Mouse (Mus musculus): Measurements from ENCODE around the gene Slc6a18. TPM values are rescaled to one million over a fixed set of nuclear protein-coding genes. Genes with fewer than 3 reads are reported as not detected.

Gene Slc6a18
- not detected in 2 replicates for polyA plus RNA-seq (2012)

DNA sequence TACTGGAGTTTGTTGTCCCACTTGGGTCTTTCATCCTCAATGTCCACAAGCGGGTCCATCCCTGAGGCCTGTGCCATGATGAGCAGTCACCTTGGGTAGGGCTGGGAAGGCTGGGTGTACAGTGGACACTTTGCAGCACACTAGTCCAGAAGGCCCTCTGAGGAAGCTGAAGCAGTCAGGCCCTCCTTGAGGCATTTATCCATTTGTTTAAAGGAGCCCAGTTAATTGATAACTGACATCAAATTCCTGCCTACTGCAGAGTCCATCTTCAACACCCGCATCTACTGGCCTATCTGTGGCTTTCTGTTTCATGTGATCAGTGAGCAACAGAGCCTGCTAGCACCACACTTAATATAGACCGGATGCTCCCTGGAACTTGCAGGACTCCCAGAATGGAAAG is at the start of gene Slc6a18:
Slc6a18 (minus strand) TSS at position 171 of the 400 bp plus-strand sequence.

DNA sequence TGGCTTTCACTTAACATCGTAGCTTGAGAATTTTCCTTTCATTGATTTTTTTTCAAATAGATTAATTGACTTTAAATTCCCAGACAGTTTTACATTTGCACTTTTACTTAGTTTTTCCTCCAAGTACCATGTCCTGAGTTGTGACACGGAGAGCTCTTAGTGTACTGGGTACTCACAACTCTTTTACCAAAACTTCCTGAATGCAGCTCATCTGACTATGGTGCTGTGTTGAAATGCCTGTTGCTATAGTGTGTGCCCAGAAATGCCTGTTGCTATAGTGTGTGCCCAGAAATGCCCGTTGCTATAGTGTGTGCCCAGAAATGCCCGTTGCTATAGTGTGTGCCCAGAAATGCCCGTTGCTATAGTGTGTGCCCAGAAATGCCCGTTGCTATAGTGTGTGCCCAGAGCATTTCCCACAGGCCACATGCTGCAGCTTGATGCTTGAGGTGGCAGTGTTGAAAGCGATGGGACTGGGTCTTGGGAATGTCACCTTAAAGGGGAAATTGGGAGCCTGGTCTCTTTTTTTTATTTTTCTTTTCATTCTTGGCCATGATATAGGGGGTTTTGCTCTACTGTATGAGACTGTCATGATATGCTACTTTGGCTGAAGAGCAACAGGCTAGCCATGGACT is 27.0 kb upstream of the Slc6a18 start, which contains the start of gene Slc6a19:
Slc6a19 (minus strand) TSS at position 172 of the 632 bp plus-strand sequence.

DNA sequence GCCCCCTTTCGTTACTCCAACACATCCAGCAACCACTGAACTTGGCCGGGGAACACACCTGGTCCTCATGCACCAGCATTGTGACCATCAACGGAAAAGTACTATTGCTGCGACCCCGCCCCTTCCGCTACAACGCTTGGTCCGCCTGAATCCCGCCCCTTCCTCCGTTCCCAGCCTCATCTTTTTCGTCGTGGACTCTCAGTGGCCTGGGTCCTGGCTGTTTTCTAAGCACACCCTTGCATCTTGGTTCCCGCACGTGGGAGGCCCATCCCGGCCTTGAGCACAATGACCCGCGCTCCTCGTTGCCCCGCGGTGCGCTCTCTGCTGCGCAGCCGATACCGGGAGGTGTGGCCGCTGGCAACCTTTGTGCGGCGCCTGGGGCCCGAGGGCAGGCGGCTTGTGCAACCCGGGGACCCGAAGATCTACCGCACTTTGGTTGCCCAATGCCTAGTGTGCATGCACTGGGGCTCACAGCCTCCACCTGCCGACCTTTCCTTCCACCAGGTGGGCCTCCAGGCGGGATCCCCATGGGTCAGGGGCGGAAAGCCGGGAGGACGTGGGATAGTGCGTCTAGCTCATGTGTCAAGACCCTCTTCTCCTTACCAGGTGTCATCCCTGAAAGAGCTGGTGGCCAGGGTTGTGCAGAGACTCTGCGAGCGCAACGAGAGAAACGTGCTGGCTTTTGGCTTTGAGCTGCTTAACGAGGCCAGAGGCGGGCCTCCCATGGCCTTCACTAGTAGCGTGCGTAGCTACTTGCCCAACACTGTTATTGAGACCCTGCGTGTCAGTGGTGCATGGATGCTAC is 50.9 kb downstream of the Slc6a18 start, which contains the start of gene Tert:
Tert (plus strand) TSS at position 167 of the 805 bp plus-strand sequence.

Other genes with a start within 250 kb of the Slc6a18 start
- gene Lpcat1, start 210.8 kb downstream of the Slc6a18 start, polyA plus RNA-seq (2012), result 11.1 and 11.5 TPM in 2 replicates
- gene Slc6a3, start 141.3 kb downstream of the Slc6a18 start, polyA plus RNA-seq (2012), result not detected in 2 replicates
- gene Clptm1l, start 74.0 kb downstream of the Slc6a18 start, polyA plus RNA-seq (2012), result 34.4 TPM in 2 replicates
- gene Tert, start 51.1 kb downstream of the Slc6a18 start, polyA plus RNA-seq (2012), result 0.16 and 0.60 TPM in 2 replicates
- gene Slc6a19, start 26.8 kb upstream of the Slc6a18 start, polyA plus RNA-seq (2012), result not detected in 2 replicates
- 8.1 and 14.7 TPM in 2 replicates for gene Slc12a7, start 55.1 kb upstream of the Slc6a18 start, polyA plus RNA-seq (2012)
- gene Nkd2, start 169.6 kb upstream of the Slc6a18 start, polyA plus RNA-seq (2012), result 0.06 and 0.17 TPM in 2 replicates

Data from megakaryocyte-erythroid progenitor cell, adult 5 weeks (primary cell).